Mouse (Mus musculus): ENCODE data around the gene Ints14.

Gene Ints14

DNA sequence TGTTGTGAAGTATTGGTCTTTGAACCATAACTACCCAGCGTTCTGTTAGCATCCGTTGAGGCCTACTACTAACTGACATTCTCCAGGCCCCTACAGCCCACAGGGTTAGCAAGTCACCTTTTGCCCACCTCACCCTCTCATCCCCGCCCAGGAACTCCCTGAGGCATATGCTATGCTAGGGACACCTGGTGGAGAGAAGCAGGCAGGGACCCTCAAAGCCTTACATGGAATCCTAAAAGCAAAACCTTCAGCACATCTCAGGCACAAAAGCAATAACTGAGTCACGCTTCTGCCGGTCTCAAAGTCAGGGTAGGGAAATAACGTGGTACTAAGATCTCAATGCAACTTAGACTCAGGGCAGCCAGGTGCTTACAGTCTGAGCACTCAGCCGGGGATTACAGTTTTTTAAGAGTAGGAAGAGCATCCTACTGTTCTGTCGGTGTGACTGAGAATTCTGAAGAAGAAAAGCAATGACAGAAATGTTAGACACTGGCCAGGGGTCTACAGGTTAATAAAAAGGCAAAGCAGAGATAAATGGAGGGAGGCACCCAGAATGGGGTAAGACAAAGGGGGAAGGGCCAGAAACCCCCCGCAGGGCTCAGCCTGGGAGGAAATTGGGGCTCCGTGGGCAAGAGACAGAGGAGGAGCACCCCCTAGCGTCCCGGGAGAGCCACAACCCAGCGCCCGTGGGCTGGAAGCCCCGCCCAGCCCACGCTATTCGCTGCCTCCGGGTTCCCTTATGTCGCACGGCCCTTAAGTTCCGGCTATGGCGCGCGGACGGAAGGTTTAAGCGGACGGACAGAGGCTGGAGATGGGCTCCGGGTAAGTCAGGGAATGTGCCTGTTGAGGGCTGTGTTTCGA is at the start of gene Ints14:
Ints14 (plus strand) TSS at position 789 of the 861 bp plus-strand sequence.
- in situ Hi-C loops (cut with MboI, MseI), result no loop called here

GRCm38 (mm10) chr9:64913406-64913805 is 47.3 kb upstream of the Ints14 start:
- in situ Hi-C loops (cut with MboI, MseI), result no loop called here

DNA sequence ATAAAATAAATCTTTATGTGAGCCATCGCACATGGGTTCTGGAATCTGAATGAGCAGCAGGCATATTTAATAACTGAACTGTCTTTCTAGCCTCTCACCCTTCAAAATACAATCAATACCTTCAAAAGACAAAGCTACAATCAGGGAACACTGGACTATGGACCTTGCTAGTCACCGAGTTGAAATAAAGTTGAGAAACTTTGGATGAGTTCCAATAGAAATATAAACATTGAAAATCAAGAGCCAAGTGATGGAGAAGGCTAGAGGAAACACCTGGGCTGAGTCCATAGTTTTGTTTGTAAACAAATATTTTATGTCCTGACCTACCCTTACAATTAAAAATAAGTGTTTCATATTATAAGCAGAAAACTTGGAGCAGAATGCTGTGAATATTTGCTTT is 46.7 kb upstream of the Ints14 start:
- in situ Hi-C loops (cut with MboI, MseI), result no loop called here

DNA sequence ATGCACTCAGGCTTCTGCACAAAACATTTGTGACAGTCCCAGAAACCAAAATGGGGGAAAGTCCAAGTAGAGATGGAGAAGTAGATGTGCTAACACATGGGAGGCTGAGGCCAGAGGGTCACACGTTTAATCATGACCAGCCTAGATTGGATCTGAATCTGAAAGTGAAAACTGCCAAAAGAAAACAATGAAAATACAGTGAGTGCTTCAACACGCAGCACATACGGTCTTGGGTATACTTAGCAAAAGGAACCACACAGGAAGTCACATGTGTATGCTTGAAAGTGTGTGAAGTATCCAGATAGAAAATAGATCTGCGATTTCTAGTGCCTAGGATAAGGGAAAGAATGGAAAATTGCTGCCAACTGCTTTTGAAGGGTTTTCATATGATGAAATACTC is 46.1 kb upstream of the Ints14 start:
- in situ Hi-C loops (cut with MboI, MseI), result no loop called here

DNA sequence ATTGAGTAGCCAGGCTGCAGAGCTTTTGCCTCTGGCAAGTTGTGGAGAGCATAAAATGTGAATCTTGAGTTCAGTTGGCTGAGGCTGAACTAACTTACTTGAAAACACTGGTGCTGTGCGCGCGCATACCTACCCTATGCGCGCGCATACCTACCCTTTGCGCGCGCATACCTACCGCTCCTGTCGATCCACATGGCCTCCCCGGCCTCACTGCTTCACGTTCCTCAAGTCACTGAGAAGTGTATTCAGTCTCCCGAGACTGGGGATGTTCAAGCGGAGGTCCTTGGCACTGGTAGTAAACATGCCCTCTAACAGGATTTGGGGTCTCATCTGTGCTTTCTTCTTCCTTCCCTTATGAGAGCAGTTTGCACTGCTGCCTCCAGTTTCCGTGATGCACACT is 42.1 kb upstream of the Ints14 start:
- in situ Hi-C loops (cut with MboI, MseI), result no loop called here

GRCm38 (mm10) chr9:64925771-64926170 is 34.9 kb upstream of the Ints14 start:
- in situ Hi-C loops (cut with MboI, MseI), result no loop called here

DNA sequence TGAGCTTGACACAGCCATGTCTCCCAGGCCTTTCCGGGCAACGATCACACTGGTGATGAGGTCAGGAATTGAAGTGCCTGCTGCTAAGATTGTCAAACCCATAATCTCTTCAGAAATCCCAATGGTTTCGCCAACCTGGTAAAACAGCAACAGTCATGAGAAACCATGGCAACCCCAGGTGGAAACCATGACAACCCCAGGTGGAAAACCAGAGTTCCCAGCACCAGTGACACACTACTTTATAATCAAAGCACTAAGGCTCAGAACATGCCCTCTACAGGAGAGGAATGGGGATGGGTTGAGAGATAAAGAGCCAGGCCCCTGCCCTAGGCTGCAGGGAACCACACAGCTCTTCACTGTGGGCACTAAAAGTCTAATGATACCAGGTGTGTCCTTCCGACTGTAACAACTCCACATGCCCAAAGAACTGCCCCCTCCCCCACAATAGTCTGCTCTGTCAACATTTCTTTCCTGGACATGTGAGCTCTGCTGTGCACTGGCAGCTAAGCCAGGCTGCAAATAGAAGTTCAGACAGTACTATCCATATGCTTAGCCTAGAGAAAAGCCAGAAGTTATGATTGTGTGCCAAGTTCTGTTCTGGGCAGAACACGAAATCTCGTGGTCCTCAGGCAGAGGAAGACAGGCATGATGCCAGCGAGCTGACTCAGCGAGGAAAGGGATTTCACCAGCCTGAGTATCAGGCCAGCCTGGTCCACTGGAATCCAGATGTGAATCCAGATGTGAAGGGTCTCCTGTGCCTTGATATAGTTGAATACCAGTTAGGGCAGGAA is 34.3 kb upstream of the Ints14 start:
- in situ Hi-C loops (cut with MboI, MseI), result no loop called here

- in situ Hi-C loops (cut with MboI, MseI), result no loop called here
These were observed 30.4 kb upstream of the Ints14 start for GRCm38 (mm10) chr9:64930256-64930655.

DNA sequence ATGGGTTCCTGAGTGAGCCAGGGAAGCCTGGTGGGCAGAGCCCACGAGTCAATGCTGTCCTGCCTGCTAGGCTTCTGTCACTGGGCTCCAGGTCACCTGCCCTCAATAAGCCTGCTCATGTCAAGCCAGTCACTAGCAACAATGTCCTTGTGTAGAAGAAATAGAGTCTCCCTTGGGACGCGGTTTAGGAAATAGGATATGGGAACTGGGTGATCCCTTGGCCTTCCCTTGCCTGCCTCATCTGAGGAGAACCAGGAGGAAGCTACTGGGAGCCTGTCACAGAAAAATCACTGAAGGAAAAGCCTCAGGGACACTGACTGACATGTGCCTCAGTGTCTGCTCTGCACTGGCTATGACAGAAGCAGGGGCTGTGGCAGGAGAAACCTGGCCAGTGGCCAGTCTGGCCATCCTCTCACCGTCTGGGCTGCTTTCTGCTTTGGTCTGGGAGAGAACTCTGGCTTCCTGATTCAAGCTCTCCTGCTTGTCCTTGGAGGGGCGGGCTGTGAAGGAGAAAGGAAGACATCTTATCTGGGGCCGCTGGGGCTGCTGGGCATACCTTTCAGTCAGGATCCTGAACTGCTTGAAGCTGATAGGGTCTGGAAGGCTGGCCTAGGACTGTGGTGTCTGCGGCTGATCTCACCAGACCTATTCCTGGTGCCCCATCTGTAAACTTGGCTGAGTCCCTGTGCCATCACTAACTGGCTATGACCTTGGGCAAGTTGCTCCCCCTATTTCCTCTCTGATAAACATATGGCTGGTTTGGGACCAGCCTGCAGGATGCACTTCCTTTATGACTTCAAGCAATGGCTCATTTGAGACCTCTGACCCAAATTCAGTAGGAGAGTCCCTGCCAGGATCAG is 28.7 kb upstream of the Ints14 start:
- in situ Hi-C loops (cut with MboI, MseI), result no loop called here

- in situ Hi-C loops (cut with MboI, MseI), result no loop called here
These were observed 26.5 kb upstream of the Ints14 start for GRCm38 (mm10) chr9:64934015-64934754.

GRCm38 (mm10) chr9:64936508-64936907 is 24.2 kb upstream of the Ints14 start:
- in situ Hi-C loops (cut with MboI, MseI), result no loop called here

GRCm38 (mm10) chr9:64937491-64937890 is 23.2 kb upstream of the Ints14 start:
- in situ Hi-C loops (cut with MboI, MseI), result no loop called here

GRCm38 (mm10) chr9:64938535-64938934 is 22.2 kb upstream of the Ints14 start:
- in situ Hi-C loops (cut with MboI, MseI), result no loop called here

DNA sequence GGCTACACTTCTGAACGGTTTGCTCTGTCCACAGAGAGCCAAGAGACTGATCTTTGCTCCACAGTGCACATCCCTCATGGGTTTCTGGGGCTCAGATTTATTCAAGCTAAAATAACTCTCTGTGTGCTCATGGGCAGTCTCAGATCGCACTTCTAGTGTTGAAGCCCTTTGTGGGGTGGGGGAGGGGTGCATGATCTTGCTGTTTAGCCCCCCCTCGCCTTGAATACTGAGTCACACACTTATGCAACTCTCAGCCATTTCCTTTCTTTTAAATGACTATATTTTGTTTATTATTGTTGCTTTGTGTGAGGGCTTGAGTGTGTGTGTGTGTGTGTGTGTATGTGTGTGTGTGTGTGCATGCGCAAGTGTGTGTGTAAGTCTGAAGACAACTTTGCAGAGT is 21.4 kb upstream of the Ints14 start:
- in situ Hi-C loops (cut with MboI, MseI), result no loop called here

DNA sequence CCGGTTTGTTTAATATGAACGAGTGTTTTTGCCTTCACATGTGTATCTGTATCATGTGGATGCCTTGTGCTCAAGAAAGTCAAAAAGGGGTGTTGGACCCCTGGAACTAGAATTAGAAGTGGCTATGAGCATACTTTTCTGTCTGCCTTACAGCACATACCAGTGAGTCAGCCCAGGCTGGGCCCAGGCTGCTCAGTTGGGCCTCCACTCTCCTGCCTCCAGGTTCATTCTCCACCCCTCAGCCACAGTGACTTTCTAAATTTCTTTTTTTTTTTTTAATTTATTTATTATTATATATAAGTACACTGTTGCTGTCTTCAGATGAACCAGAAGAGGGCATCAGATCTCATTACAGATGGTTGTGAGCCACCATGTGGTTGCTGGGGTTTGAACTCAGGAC is 20.9 kb upstream of the Ints14 start:
- in situ Hi-C loops (cut with MboI, MseI), result no loop called here

- in situ Hi-C loops (cut with MboI, MseI), result no loop called here
These were observed 19.9 kb upstream of the Ints14 start for GRCm38 (mm10) chr9:64940731-64941346.

GRCm38 (mm10) chr9:64941650-64942049 is 19.1 kb upstream of the Ints14 start:
- in situ Hi-C loops (cut with MboI, MseI), result no loop called here

- in situ Hi-C loops (cut with MboI, MseI), result no loop called here
These were observed 16.7 kb upstream of the Ints14 start for GRCm38 (mm10) chr9:64943997-64944396.

GRCm38 (mm10) chr9:64947483-64948095 is 13.1 kb upstream of the Ints14 start:
- in situ Hi-C loops (cut with MboI, MseI), result no loop called here

- in situ Hi-C loops (cut with MboI, MseI), result no loop called here
These were observed 9.5 kb upstream of the Ints14 start, which contains the start of gene Slc24a1 for GRCm38 (mm10) chr9:64951161-64951657. Gene Slc24a1 (minus strand): TSS chr9:64951607.

Measured in regulatory T cell (primary cell).